ENCODE assay signal across 14 mouse cellular contexts in genomic region chr12:98391347-98391746, GRCm38 (mm10).
"Had no signal": no experiment of that assay in that cellular context is flagged by ENCODE, and none has a peak within 500 bp of the region (broad histone marks: within the 10 kb centered on the region; RNA-seq: fewer than 3 reads in every experiment).

No protein-coding gene starts in this region.

- H3K9ac ChIP-seq: limb, embryonic 12.5 days; liver, embryonic 13.5 days; liver, postnatal 0 days; lung, embryonic 15.5 days; midbrain, embryonic 13.5 days; stomach, embryonic 15.5 days had no signal

- H3K4me1 ChIP-seq: limb, embryonic 12.5 days; liver, embryonic 13.5 days; lung, embryonic 15.5 days; midbrain, embryonic 13.5 days; stomach, embryonic 15.5 days had no signal

- H3K4me2 ChIP-seq: limb, embryonic 12.5 days; liver, embryonic 13.5 days; lung, embryonic 15.5 days; midbrain, embryonic 13.5 days; stomach, embryonic 15.5 days had no signal

- DNase-seq: kidney, adult 9 months; kidney, postnatal 4 days; liver; liver, embryonic 13.5 days; liver, postnatal 0 days; lung, postnatal 36 days; right cerebral cortex, postnatal 14 days; thymus, postnatal 14 days had no signal

- H3K9me3 ChIP-seq: limb, embryonic 12.5 days; liver, embryonic 13.5 days; lung, embryonic 15.5 days; midbrain, embryonic 13.5 days; stomach, embryonic 15.5 days had no signal

- H3K36me3 ChIP-seq: limb, embryonic 12.5 days; liver, embryonic 13.5 days; lung, embryonic 15.5 days; midbrain, embryonic 13.5 days; stomach, embryonic 15.5 days had no signal

- H3K27ac ChIP-seq: kidney, postnatal 0 days; layer of hippocampus, adult 2 months; limb, embryonic 12.5 days; liver, embryonic 13.5 days; lung, embryonic 15.5 days; midbrain, embryonic 13.5 days; stomach, embryonic 15.5 days had no signal

- ATAC-seq: liver, postnatal 0 days; midbrain, embryonic 13.5 days had no signal

- H3K4me3 ChIP-seq: layer of hippocampus, adult 2 months; limb, embryonic 12.5 days; liver, embryonic 13.5 days; lung, embryonic 15.5 days; midbrain, embryonic 13.5 days; stomach, embryonic 15.5 days had no signal

- H3K27me3 ChIP-seq: limb, embryonic 12.5 days; liver, embryonic 13.5 days; lung, embryonic 15.5 days; midbrain, embryonic 13.5 days; stomach, embryonic 15.5 days had no signal
